Mouse (Mus musculus) gastrocnemius, adult 2 months (tissue): ENCODE measurements around the gene Upk2. TPM values are rescaled to one million over a fixed set of nuclear protein-coding genes. Genes with fewer than 3 reads are reported as not detected.
"Not testable (repeated sequence)": the region's sequence is repeated elsewhere in the genome, so short reads cannot be mapped to it uniquely, and the experiment has no call there.

Experiments used
- DNase-seq: peaks from one replicate; pipeline ENCODE4 v3.0.0; 2022
- H3K27ac ChIP-seq: fragments of 200-600 bp; 2 replicates; pipeline ENCODE4 v1.8.1; 2022; ENCODE audit warnings: mild to moderate bottlenecking
- H3K4me3 ChIP-seq: fragments of 200-600 bp; 2 replicates; pipeline ENCODE4 v1.8.1; 2022; ENCODE audit warnings: mild to moderate bottlenecking, moderate library complexity
- CTCF ChIP-seq: fragments of 200-600 bp; IDR thresholded peaks from 2 replicates; pipeline ENCODE4 v1.8.1; 2022; ENCODE audit warnings: antibody characterized with exemption, mild to moderate bottlenecking, moderate library complexity
- intact Hi-C: fragments of 180-260 bp; cut with DNase I; formaldehyde crosslinking; loops from one replicate; pipeline ENCODE4 v1.15.1; 2025
- total RNA-seq, 2 experiments: library from RNA; stranded (reverse); gene quantifications; 2 replicates each; pipeline ENCODE4 v1.2.3; 2021

The Upk2 gene
- total RNA-seq, 2 experiments from 2014 or later = 0.22 to 0.23 TPM

GRCm38 (mm10) chr9:44477339-44478228 is 22.8 kb upstream of the Upk2 start:
- TF ChIP-seq CTCF = peak; percentile 93; the same call in 1 of the 2 replicates
- Histone ChIP-seq H3K27ac (peak overlapping the region; percentile 95), H3K4me3 (peak overlapping the region; percentile 81)
- intact Hi-C loops = no loop called here
- peak; percentile 62 for DNase-seq

- H3K4me3 ChIP-seq = no peak overlapping the region
- peak; percentile 36; the same call in 1 of the 2 replicates for TF ChIP-seq CTCF
- intact Hi-C loops = loop anchor here (2.0 kb wide), 1 partner anchor 21 kb away; the partner anchor contains the start of gene Upk2
- no peak overlapping the region for H3K27ac ChIP-seq
- no peak for DNase-seq
Observed at GRCm38 (mm10) chr9:44475936-44476335, 21.2 kb upstream of the Upk2 start.

- no peak for TF ChIP-seq CTCF
- Histone ChIP-seq H3K4me3 (no peak overlapping the region), H3K27ac (peak overlapping the region; percentile 90)
- intact Hi-C loops = loop anchor here (2.0 kb wide), 1 partner anchor 20 kb away; the partner anchor contains the start of gene Upk2
- peak; percentile 93 for DNase-seq
Observed at GRCm38 (mm10) chr9:44474327-44474726, 19.6 kb upstream of the Upk2 start.

- no peak for DNase-seq
- intact Hi-C loops = no loop called here
- peak overlapping the region; percentile 90 for H3K27ac ChIP-seq
- H3K4me3 ChIP-seq = no peak overlapping the region
- TF ChIP-seq CTCF = peak; percentile 33; the same call in 1 of the 2 replicates
Observed at GRCm38 (mm10) chr9:44473184-44473583, 18.4 kb upstream of the Upk2 start.

- intact Hi-C loops = no loop called here
- Histone ChIP-seq H3K27ac (no peak overlapping the region), H3K4me3 (no peak overlapping the region)
- no peak for TF ChIP-seq CTCF
- DNase-seq = no peak
Observed at GRCm38 (mm10) chr9:44468800-44469199, 14.0 kb upstream of the Upk2 start.

- intact Hi-C loops = no loop called here
- DNase-seq = no peak
- H3K27ac ChIP-seq = no peak overlapping the region
- no peak overlapping the region for H3K4me3 ChIP-seq
- TF ChIP-seq CTCF = no peak
Observed at GRCm38 (mm10) chr9:44468224-44468623, 13.4 kb upstream of the Upk2 start.

GRCm38 (mm10) chr9:44461950-44462349 is 7.2 kb upstream of the Upk2 start:
- intact Hi-C loops = no loop called here
- H3K27ac ChIP-seq = no peak overlapping the region
- no peak for TF ChIP-seq CTCF
- H3K4me3 ChIP-seq = no peak overlapping the region
- no peak for DNase-seq

- TF ChIP-seq CTCF = no peak
- intact Hi-C loops = no loop called here
- no peak for DNase-seq
- Histone ChIP-seq H3K4me3 (no peak overlapping the region), H3K27ac (no peak overlapping the region)
Observed at GRCm38 (mm10) chr9:44457035-44457742, 2.4 kb upstream of the Upk2 start.

GRCm38 (mm10) chr9:44454132-44454890 is 465 bp downstream of the Upk2 start:
- peak; percentile 91 for DNase-seq
- H3K4me3 ChIP-seq = peak overlapping the region; percentile 39
- peak; percentile 99 for TF ChIP-seq CTCF
- peak overlapping the region; percentile 74 for H3K27ac ChIP-seq
- intact Hi-C loops = loop anchor here (1.0 to 2.0 kb wide), 3 partner anchors 20 to 198 kb away; no protein-coding TSS in a partner anchor

GRCm38 (mm10) chr9:44450387-44450786 is 4.4 kb downstream of the Upk2 start:
- peak; percentile 59 for TF ChIP-seq CTCF
- no peak overlapping the region for H3K4me3 ChIP-seq
- no peak overlapping the region for H3K27ac ChIP-seq
- no peak for DNase-seq
- intact Hi-C loops = no loop called here

GRCm38 (mm10) chr9:44444402-44445025 is 10.3 kb downstream of the Upk2 start:
- DNase-seq, intact Hi-C loops: not testable (repeated sequence)

GRCm38 (mm10) chr9:44440961-44441360 is 13.8 kb downstream of the Upk2 start, which contains the start of gene Foxr1:
Gene Foxr1, minus strand, starts transcription at chr9:44441136.
- no peak for DNase-seq
- intact Hi-C loops = no loop called here
- no peak within 1 kb of the TSS for H3K27ac ChIP-seq
- TF ChIP-seq CTCF = no peak
- no peak within 1 kb of the TSS for H3K4me3 ChIP-seq

More at GRCm38 (mm10) chr9:44444402-44445025, 10.3 kb downstream of the Upk2 start:
- not testable (repeated sequence) for H3K27ac ChIP-seq, H3K4me3 ChIP-seq
